Mouse (Mus musculus): Measurements from ENCODE around the gene Gm597. TPM values are rescaled to one million over a fixed set of nuclear protein-coding genes. Genes with fewer than 3 reads are reported as not detected.

Gm597 gene
- total RNA-seq (2023): not detected

GRCm38 (mm10) chr1:28780152-28780551 is at the start of gene Gm597:
Gm597 (minus strand) TSS chr1:28780252.

Data from CD8-positive naive resting alpha-beta T cell, adult 57 days (primary cell).